1 mouse cellular context compared by ENCODE assay signal in the genomic region with DNA sequence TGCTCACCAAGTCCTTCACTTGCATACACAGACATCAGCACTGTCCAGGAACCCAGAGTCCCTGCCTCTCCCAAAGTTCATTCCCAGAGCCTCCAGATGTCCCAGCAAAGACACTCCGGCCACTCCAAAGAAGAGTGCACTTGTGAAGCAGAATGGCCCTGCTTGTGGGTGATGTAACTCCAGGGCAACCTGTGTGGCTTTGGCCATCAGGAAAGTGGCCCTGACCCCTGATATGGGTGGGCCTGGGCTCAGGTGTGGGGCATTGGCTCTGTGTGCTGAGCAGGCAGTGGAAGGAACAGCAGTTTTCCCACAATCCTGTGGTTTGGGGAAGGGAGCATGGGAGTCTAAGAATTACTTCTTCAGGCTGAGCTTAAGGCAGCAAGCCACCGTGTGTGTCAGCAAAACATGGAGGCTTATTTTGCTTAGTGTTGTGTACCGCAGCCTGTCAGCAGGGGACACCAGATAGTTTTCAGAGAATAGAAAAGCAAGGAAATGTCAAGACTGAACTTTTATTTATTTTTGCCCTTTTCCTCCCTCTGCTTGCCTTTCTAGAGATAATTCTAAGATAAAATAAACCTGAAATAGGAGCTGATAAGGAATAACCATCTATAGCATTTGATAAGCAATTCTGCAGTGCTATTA.
TF ChIP-seq lines count a peak whose summit lies in the region.

No protein-coding gene starts in this region.

TF ChIP-seq in MEL, 35 proteins besides CTCF, POLR2A, EP300 and RAD21:
- TF ChIP-seq ZC3H11A (IDR thresholded peaks at IDR 0.05; ENCODE audit: low read depth, low read length) (peak; percentile 53), SMC3 (IDR thresholded peaks at IDR 0.05; ENCODE audit: low read depth, low read length) (peak; percentile 67), USF2 (IDR thresholded peaks at IDR 0.05; ENCODE audit: borderline replicate concordance in 1 of 2, insufficient read depth in 1 of 2, low read depth in 1 of 2, low read length in 2 of 2) (no peak)
